Mouse (Mus musculus) thymus, postnatal 25 days (tissue): ENCODE measurements around the gene A930004D18Rik.
"Not testable (repeated sequence)": the region's sequence is repeated elsewhere in the genome, so short reads cannot be mapped to it uniquely, and the experiment has no call there.

Experiments
- DNase-seq: peaks from one replicate; pipeline ENCODE4 v3.0.0; 2022

The A930004D18Rik gene

GRCm38 (mm10) chr2:17996858-17997257 lies 40.7 kb downstream of the A930004D18Rik start, which contains the start of gene H2al2a:
H2al2a (minus strand) TSS chr2:17996958.
- DNase-seq: no peak

GRCm38 (mm10) chr2:17989562-17989961 lies 48.0 kb downstream of the A930004D18Rik start:
- DNase-seq: no peak

GRCm38 (mm10) chr2:17989115-17989514 lies 48.4 kb downstream of the A930004D18Rik start:
- no peak for DNase-seq

- DNase-seq: no peak
Observed at GRCm38 (mm10) chr2:17986694-17987093, 50.8 kb downstream of the A930004D18Rik start.

- no peak for DNase-seq
Observed at GRCm38 (mm10) chr2:17984774-17985173, 52.8 kb downstream of the A930004D18Rik start.

GRCm38 (mm10) chr2:17982747-17983146 lies 54.8 kb downstream of the A930004D18Rik start:
- DNase-seq: no peak

- no peak for DNase-seq
Observed at GRCm38 (mm10) chr2:17978706-17979105, 58.8 kb downstream of the A930004D18Rik start.

GRCm38 (mm10) chr2:17978251-17978650 lies 59.3 kb downstream of the A930004D18Rik start:
- DNase-seq: not testable (repeated sequence)

- DNase-seq: not testable (repeated sequence)
Observed at GRCm38 (mm10) chr2:17977645-17978044, 59.9 kb downstream of the A930004D18Rik start.

- no peak for DNase-seq
Observed at GRCm38 (mm10) chr2:17975601-17976327, 61.8 kb downstream of the A930004D18Rik start.
